Mouse (Mus musculus) bone marrow macrophage, adult 2 months (primary cell): ENCODE measurements around the gene Tmem170b. TPM values are rescaled to one million over a fixed set of nuclear protein-coding genes. Genes with fewer than 3 reads are reported as not detected.
A peak's percentile ranks its signal among the peaks of the same experiment; 100 is the strongest.

Source experiments
- H3K27ac ChIP-seq: 2 replicates; pipeline ENCODE4 v1.5.1; 2012; ENCODE audit warnings: low read depth, low read length; ENCODE audit not compliant: insufficient read depth
- H3K4me1 ChIP-seq: 2 replicates; pipeline ENCODE4 v1.6.1; 2012; ENCODE audit warnings: low read length; ENCODE audit not compliant: control insufficient read depth, insufficient read depth
- H3K4me3 ChIP-seq: 2 replicates; pipeline ENCODE4 v1.5.1; 2012; ENCODE audit warnings: mild to moderate bottlenecking, low read length, moderate library complexity; ENCODE audit not compliant: insufficient read depth
- CTCF ChIP-seq: IDR thresholded peaks from 2 replicates; pipeline ENCODE4 v1.5.1; 2012; ENCODE audit warnings: low read depth, mild to moderate bottlenecking, low read length, moderate library complexity
- POLR2A ChIP-seq: IDR thresholded peaks from 2 replicates; pipeline ENCODE4 v1.6.1; 2012; ENCODE audit warnings: mild to moderate bottlenecking, low read depth, low read length, borderline replicate concordance
- polyA plus RNA-seq: library from polyadenylated mRNA; stranded (reverse); fragments of >200 nt; gene quantifications from 2 replicates; pipeline ENCODE4 v1.2.4, GENCODE M21; 2012; ENCODE audit not compliant: missing spikeins, insufficient read depth, insufficient read length

The Tmem170b gene
- 26.6 and 27.5 TPM in 2 replicates for polyA plus RNA-seq

- H3K4me1 ChIP-seq = peaks cover 37% of the 10 kb centered on the region
- peak within 1 kb of the TSS; percentile 93 for H3K4me3 ChIP-seq
- H3K27ac ChIP-seq = peak within 1 kb of the TSS; percentile 87
- TF ChIP-seq POLR2A = no peak
- no peak for TF ChIP-seq CTCF
Measured at GRCm38 (mm10) chr13:41605099-41606010, at the start of gene Tmem170b. TSS of gene Tmem170b (plus strand) at chr13:41605907.

DNA sequence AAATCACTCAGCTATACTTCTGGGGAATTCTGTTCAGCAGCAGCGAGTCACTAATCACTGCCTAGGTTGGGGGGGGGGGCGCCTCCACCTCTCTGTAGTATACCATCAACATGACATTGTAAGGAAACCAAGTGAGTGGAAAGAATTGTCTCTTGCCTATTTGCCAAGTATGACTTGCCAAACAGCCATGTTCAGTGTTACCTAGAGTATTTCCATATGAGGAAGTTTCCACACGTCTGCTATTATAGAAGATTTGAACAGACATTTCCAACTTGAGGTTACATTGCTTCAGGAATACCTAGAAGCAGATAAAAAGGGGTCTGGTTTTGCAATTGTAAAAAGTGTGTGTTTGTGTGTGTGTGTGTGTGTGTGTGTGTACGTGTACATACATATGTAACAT, 44.7 kb upstream of the Tmem170b start:
- TF ChIP-seq CTCF = no peak
- TF ChIP-seq POLR2A = no peak
- peaks cover 3% of the 10 kb centered on the region for H3K4me1 ChIP-seq
- H3K27ac ChIP-seq = no peak overlapping the region
- H3K4me3 ChIP-seq = no peak overlapping the region

DNA sequence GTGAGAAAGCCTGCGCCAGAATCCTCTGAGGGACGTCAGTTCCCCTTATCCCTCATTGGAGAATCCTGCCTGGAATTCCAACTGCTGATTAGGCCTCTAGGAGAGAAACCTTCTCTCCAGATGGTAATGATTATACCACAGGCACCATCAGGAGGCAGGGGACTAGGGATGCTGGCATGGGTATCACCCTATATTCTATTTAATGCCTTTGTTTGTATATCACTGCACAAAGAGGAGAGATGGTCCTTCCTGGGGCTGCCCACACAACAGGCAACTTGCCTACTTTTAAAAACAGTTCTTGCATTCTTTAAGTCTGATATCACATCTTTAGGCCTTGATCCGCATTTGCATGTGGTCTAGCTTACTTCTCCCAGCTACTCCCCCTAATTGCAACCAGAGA, 37.3 kb upstream of the Tmem170b start:
- Histone ChIP-seq H3K4me1 (peaks cover 1% of the 10 kb centered on the region), H3K27ac (no peak overlapping the region), H3K4me3 (no peak overlapping the region)
- TF ChIP-seq POLR2A (no peak), CTCF (no peak)

GRCm38 (mm10) chr13:41568926-41569325, 36.8 kb upstream of the Tmem170b start:
- H3K27ac ChIP-seq = no peak overlapping the region
- no peak overlapping the region for H3K4me3 ChIP-seq
- no peaks in the 10 kb centered on the region for H3K4me1 ChIP-seq
- TF ChIP-seq POLR2A = no peak
- no peak for TF ChIP-seq CTCF

- H3K4me3 ChIP-seq = no peak overlapping the region
- TF ChIP-seq POLR2A = no peak
- no peak for TF ChIP-seq CTCF
- no peaks in the 10 kb centered on the region for H3K4me1 ChIP-seq
- H3K27ac ChIP-seq = no peak overlapping the region
Measured at GRCm38 (mm10) chr13:41569776-41570175, 35.9 kb upstream of the Tmem170b start.

GRCm38 (mm10) chr13:41571368-41572350, 34.0 kb upstream of the Tmem170b start:
- TF ChIP-seq POLR2A = no peak
- TF ChIP-seq CTCF = no peak
- Histone ChIP-seq H3K27ac (no peak overlapping the region), H3K4me1 (no peaks in the 10 kb centered on the region), H3K4me3 (no peak overlapping the region)

DNA sequence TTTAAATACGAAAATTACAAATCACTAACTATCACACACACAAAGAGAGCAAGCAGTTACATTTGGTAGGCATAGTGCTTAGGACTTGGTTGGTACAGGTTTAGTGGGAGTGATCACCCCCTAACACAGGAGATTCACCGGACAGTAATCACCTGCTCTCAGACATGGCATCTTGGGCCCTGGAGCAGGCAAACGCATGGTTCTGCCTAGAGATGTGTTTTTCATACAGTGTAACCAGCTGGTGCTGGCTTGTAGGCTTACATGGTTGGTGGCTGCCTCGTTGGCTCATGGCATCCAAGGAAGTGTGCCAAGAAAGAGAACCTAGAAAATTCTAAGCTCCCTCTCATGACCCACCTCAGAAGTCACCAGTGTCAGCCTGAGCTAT, 33.4 kb upstream of the Tmem170b start:
- Histone ChIP-seq H3K4me1 (no peaks in the 10 kb centered on the region), H3K4me3 (no peak overlapping the region), H3K27ac (no peak overlapping the region)
- TF ChIP-seq POLR2A (no peak), CTCF (no peak; the same call in 1 of the 2 replicates)

DNA sequence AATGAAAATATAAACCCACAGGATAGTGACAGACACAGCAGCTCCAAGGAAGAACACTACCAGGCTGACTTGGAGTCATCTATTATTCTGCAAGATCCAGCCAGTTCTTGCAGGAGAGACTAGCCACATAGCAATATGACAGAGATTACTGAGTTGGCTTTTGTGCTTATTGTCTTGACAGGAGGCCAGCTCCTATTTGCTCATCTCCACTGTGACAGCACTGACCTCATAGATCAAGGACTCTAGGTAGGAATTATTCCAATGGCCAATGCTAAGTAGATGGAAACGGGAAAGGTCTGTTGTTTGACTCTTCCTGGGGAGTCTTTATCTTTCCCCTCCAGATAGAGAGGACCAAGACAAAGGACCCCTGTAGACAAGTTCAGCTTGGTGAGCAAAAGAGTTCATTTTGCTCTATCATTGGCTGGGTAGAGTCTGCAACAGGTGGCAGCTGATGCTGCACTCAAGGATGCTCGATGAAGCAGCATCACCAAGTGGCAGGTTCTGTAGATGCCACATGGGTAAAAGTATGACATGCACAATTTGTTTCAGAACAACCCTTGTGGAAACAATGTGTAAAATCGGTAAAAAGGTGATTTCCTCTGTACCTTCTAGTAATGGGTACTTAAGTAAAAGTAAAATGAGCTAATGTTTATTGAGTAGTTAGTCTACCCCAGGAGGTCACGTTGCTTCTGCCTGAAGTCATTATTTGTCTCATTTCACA, 32.4 kb upstream of the Tmem170b start:
- Histone ChIP-seq H3K27ac (no peak overlapping the region), H3K4me3 (no peak overlapping the region), H3K4me1 (no peaks in the 10 kb centered on the region)
- TF ChIP-seq POLR2A = no peak

GRCm38 (mm10) chr13:41581058-41581457, 24.6 kb upstream of the Tmem170b start:
- peaks cover 7% of the 10 kb centered on the region; the same call in 1 of the 2 replicates for H3K4me1 ChIP-seq
- H3K4me3 ChIP-seq = no peak overlapping the region
- TF ChIP-seq CTCF (no peak), POLR2A (no peak)
- H3K27ac ChIP-seq = no peak overlapping the region
